Mouse (Mus musculus): ENCODE results near the gene Ascc2. TPM values are rescaled to one million over a fixed set of nuclear protein-coding genes. Genes with fewer than 3 reads are reported as not detected.

The Ascc2 gene
- total RNA-seq, 2 experiments from 2014 or later: 5.3 to 12.2 TPM

DNA sequence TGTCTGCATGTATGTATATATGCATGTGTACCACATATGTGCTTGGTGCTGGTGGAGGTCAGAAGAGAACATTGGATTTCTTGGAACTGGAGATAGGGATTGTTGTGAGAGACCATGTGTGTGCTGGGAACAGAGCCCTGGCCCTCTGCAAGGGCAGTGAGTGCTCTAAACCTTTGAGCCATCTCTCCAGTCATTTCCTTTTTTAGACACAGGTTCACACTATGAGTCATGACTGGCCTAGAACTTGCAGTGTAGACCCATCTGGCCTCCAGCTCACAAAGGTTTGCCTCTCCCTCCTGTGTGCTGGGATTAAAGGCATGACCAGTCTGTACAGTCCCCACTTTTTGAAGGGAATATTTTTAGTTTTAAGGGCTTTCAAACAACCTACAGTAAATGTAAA, 75.3 kb downstream of the Ascc2 start:
- ATAC-seq (replicated peaks; ENCODE audit: low FRiP score, poor library complexity, severe bottlenecking): no peak

DNA sequence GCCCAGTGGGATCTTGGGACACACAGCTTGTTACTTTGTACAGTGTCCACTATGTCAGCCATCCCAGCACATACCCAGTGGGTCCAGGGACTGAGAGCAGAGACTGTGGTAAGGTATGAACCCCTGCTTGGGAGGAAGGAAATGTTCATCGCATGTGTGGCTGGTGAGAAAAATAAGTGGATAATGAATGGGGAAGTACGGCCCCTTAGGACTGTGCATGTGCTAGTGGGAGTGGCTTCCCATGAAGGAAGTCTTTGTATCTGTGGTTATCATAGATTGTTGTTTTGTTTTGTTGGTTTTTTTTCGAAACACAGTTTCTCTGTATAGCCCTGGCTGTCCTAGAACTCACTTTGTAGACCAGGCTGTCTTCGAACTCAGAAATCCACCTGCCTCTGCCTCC, 77.2 kb downstream of the Ascc2 start:
- ATAC-seq (replicated peaks; ENCODE audit: low FRiP score, poor library complexity, severe bottlenecking): no peak

DNA sequence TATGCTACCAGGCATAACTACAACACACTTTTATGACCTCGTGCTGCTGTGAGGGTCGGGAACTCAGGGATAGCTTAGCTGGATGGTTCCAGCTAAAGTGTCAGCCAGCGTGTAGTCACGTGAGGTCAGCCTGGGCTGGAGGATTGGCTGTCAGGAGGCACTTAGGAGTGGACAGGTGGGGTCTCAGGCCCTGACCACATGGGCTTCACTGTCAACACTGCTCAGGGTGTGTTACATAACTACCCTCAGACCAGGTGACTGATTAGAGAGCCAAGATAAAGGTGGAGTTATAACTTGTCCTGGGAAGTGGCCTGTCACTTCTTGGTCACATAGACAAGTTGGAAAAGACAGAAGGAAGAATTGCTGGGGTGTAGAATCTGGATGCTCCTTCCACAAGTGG, 78.0 kb downstream of the Ascc2 start:
- ATAC-seq (replicated peaks; ENCODE audit: low FRiP score, poor library complexity, severe bottlenecking): no peak

DNA sequence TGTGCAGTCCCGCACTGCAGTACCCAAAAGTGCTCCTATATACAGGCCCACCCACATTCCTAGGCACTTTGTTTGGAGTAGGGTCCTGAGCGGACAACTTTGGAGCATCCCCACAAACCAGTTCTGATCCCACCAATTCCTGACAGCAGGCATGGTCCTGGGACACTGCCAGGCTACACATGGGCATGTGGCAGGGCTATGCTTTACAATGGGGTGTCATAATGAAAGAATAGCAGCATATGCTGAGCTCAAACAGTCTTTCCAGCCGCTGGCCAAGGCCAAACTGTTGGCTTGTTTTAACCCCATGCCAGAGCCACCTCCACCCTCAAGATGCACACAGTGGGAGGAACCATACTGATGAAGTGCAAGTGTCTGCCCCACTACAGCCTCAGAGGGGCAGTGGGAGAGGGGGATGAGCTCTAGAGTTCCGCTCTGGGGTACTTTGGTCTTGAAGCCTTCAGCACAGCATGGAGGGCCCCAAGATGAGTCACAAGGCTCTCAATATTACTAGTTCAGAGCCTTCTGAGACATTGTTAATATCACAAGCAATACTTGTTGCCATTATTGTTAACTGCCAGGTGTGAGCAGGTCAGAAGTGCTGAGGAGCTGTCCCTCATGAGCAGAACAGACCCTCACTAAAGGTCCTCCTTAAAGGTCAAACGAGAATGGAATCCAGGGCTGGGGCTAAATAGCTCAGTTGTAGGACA, 79.1 kb downstream of the Ascc2 start:
- no peak for ATAC-seq (replicated peaks; ENCODE audit: low FRiP score, poor library complexity, severe bottlenecking)

DNA sequence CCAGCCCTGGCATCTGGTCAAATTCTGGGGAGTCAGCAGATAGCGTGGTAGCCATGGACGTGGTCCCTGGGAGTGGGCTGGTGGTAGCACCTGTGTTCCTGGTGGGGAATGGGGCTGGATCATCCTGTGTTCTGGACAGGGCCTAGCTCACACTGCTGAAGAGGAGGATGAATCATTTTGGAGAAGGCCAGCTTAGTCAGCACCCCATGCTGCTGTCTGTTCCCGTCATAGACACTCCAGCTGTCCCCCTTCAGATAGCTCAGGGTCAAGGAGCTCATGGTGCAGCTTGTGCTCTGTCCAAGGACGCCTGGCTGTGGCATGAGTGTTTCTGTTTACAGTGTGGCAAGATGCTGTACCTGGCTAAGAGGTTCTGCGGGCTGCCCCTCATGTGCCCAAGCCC, 81.0 kb downstream of the Ascc2 start:
- ATAC-seq (replicated peaks; ENCODE audit: low FRiP score, poor library complexity, severe bottlenecking): no peak

GRCm38 (mm10) chr11:4719961-4720360, 82.4 kb downstream of the Ascc2 start:
- no peak for ATAC-seq (replicated peaks; ENCODE audit: low FRiP score, poor library complexity, severe bottlenecking)

GRCm38 (mm10) chr11:4720393-4720792, 82.8 kb downstream of the Ascc2 start:
- no peak for ATAC-seq (replicated peaks; ENCODE audit: low FRiP score, poor library complexity, severe bottlenecking)

- no peak for ATAC-seq (replicated peaks; ENCODE audit: low FRiP score, poor library complexity, severe bottlenecking)
Observed at GRCm38 (mm10) chr11:4720900-4721580, 83.5 kb downstream of the Ascc2 start.

GRCm38 (mm10) chr11:4721728-4722127, 84.2 kb downstream of the Ascc2 start:
- ATAC-seq (replicated peaks; ENCODE audit: low FRiP score, poor library complexity, severe bottlenecking): no peak

DNA sequence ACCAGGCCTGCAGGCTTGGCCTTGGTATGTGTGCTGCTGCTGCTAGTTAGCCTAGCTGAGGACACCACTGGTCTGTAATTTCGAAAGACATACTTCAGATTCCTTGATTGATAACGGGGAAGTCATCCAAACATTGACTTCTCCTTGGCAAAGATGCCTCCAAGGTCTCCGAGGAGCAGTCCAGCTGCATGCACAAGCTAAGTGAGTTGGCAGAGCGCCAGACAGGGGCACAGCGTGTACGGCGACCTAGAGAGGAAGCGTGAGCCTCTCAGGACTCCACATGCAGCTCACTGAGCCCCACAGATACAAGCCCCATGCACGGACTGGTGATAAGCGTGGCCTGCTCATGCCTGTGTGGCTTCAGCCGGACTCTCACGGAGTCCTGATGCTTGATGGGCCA, 92.1 kb downstream of the Ascc2 start:
- ATAC-seq (replicated peaks; ENCODE audit: low FRiP score, poor library complexity, severe bottlenecking): no peak

GRCm38 (mm10) chr11:4730096-4730495, 92.5 kb downstream of the Ascc2 start:
- ATAC-seq (replicated peaks; ENCODE audit: low FRiP score, poor library complexity, severe bottlenecking): no peak

DNA sequence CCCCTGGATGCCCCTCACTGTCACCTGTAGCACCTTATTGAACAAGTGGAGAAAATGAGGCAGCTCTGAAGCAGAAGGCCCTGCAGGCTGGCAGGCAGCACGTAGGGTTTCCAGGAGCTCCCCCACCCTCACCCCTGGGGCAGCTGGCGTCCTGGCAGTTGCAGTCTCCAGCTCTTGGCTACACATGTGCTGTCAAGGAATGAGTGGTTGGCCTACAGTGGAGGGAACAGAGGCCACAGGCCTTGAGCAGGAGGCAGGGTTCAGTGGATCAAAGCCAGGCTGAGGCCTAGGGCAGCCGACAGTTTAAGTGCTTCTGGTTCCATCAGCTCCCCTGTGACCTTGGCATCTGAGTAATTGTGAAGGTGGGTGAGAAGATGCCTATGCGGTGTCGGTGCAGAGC, 93.4 kb downstream of the Ascc2 start:
- no peak for ATAC-seq (replicated peaks; ENCODE audit: low FRiP score, poor library complexity, severe bottlenecking)

- ATAC-seq (replicated peaks; ENCODE audit: low FRiP score, poor library complexity, severe bottlenecking): no peak
Observed at GRCm38 (mm10) chr11:4731781-4732180, 94.2 kb downstream of the Ascc2 start.

GRCm38 (mm10) chr11:4734179-4734578, 96.6 kb downstream of the Ascc2 start:
- ATAC-seq (replicated peaks; ENCODE audit: low FRiP score, poor library complexity, severe bottlenecking): no peak

Other genes with a start within 250 kb of the Ascc2 start
- not detected in 2 replicates for gene Hormad2, start 196.6 kb upstream of the Ascc2 start, total RNA-seq (2015; ENCODE audit: low replicate concordance)
- not detected in 2 replicates for gene Hormad2, start 196.6 kb upstream of the Ascc2 start, total RNA-seq (2017; ENCODE audit: low replicate concordance)
- gene Mtmr3, start 42.9 kb upstream of the Ascc2 start, total RNA-seq (2015; ENCODE audit: low replicate concordance): 76.0 and 88.0 TPM in 2 replicates
- gene Mtmr3, start 42.9 kb upstream of the Ascc2 start, total RNA-seq (2017; ENCODE audit: low replicate concordance): 139 and 164 TPM in 2 replicates
- gene Gm11032, start 17.7 kb upstream of the Ascc2 start, total RNA-seq (2015; ENCODE audit: low replicate concordance): not detected in 2 replicates
- gene Gm11032, start 17.7 kb upstream of the Ascc2 start, total RNA-seq (2017; ENCODE audit: low replicate concordance): not detected in 2 replicates
- 40.7 and 133 TPM in 2 replicates for gene Uqcr10, start 66.6 kb downstream of the Ascc2 start, total RNA-seq (2015; ENCODE audit: low replicate concordance)
- gene Uqcr10, start 66.6 kb downstream of the Ascc2 start, total RNA-seq (2017; ENCODE audit: low replicate concordance): 19.2 and 25.0 TPM in 2 replicates
- gene Zmat5, start 66.9 kb downstream of the Ascc2 start, total RNA-seq (2015; ENCODE audit: low replicate concordance): 5.4 and 13.0 TPM in 2 replicates
- 6.3 TPM in 1 of 2 replicates, not detected in the other for gene Zmat5, start 66.9 kb downstream of the Ascc2 start, total RNA-seq (2017; ENCODE audit: low replicate concordance)
- gene Cabp7, start 109.0 kb downstream of the Ascc2 start, total RNA-seq (2015; ENCODE audit: low replicate concordance): not detected in 2 replicates
- not detected in 2 replicates for gene Cabp7, start 109.0 kb downstream of the Ascc2 start, total RNA-seq (2017; ENCODE audit: low replicate concordance)
- 7.2 and 7.5 TPM in 2 replicates for gene Nf2, start 211.8 kb downstream of the Ascc2 start, total RNA-seq (2015; ENCODE audit: low replicate concordance)
- 18.2 and 19.0 TPM in 2 replicates for gene Nf2, start 211.8 kb downstream of the Ascc2 start, total RNA-seq (2017; ENCODE audit: low replicate concordance)
- gene Nipsnap1, start 236.2 kb downstream of the Ascc2 start, total RNA-seq (2015; ENCODE audit: low replicate concordance): not detected in 2 replicates
- 1.3 and 12.7 TPM in 2 replicates for gene Nipsnap1, start 236.2 kb downstream of the Ascc2 start, total RNA-seq (2017; ENCODE audit: low replicate concordance)